Mouse (Mus musculus) testis, adult 2 months (tissue): ENCODE measurements around the gene D1Ertd622e. TPM values are rescaled to one million over a fixed set of nuclear protein-coding genes. Genes with fewer than 3 reads are reported as not detected.

ENCODE experiments used
- H3K27ac ChIP-seq: fragments of 200-500 bp; 2 replicates; pipeline ENCODE4 v1.5.1; 2012; ENCODE audit warnings: low read depth, low read length; ENCODE audit not compliant: control insufficient read depth, insufficient read depth
- H3K27me3 ChIP-seq: fragments of 200-500 bp; 2 replicates; pipeline ENCODE4 v1.6.1; 2012; ENCODE audit warnings: mild to moderate bottlenecking, low read length, moderate library complexity; ENCODE audit not compliant: control insufficient read depth, insufficient read depth
- H3K36me3 ChIP-seq: fragments of 200-500 bp; 2 replicates; pipeline ENCODE4 v1.6.1; 2012; ENCODE audit warnings: mild to moderate bottlenecking, low read length; ENCODE audit not compliant: control insufficient read depth, insufficient read depth
- H3K4me1 ChIP-seq: fragments of 200-500 bp; 2 replicates; pipeline ENCODE4 v1.6.1; 2012; ENCODE audit warnings: low read length; ENCODE audit not compliant: control insufficient read depth, insufficient read depth
- H3K4me3 ChIP-seq: fragments of 200-500 bp; 2 replicates; pipeline ENCODE4 v1.5.1; 2012; ENCODE audit warnings: low read depth, mild to moderate bottlenecking, low read length, moderate library complexity, mixed read lengths; ENCODE audit not compliant: control insufficient read depth
- CTCF ChIP-seq: fragments of 200-500 bp; IDR thresholded peaks from 2 replicates; pipeline ENCODE4 v1.5.1; 2012; ENCODE audit warnings: low read depth, mild to moderate bottlenecking, inconsistent platforms, low read length, moderate library complexity; ENCODE audit not compliant: control insufficient read depth, insufficient read depth, insufficient replicate concordance
- POLR2A ChIP-seq: fragments of 200-500 bp; IDR thresholded peaks from 2 replicates; pipeline ENCODE4 v1.6.1; 2012; ENCODE audit warnings: low read depth, mild to moderate bottlenecking, inconsistent platforms, low read length, moderate library complexity; ENCODE audit not compliant: control insufficient read depth
- polyA plus RNA-seq: library from polyadenylated mRNA; depleted of rRNA; stranded (reverse); fragments of >200 nt; gene quantifications from 2 replicates; pipeline ENCODE4 v1.2.3, GENCODE M21; 2012; rRNA removed

D1Ertd622e gene
- polyA plus RNA-seq, 1 experiment, result 7.2 TPM

DNA sequence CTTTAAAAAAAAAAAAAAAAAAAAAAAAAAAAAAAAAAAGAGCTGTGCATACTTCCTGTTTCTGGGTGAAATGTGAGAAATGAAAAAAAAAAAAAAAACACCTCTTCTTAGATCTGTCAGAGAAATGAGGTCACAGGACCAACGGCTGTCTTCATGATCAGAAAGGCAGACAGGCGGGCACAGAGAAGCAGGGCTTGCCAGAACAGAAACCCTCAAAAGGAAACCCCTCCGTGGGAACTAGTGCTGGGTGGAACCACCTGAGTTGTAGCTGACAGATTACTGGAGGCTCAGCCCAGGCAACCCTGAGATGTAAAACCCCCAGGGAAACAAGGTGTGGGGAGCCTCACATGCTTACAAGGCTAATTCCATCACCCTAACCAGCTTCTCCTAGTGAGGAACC, 81.6 kb downstream of the D1Ertd622e start:
- Histone ChIP-seq H3K36me3 (no peaks in the 10 kb centered on the region), H3K4me1 (no peaks in the 10 kb centered on the region), H3K27ac (no peak overlapping the region), H3K27me3 (no peaks in the 10 kb centered on the region), H3K4me3 (no peak overlapping the region)
- TF ChIP-seq POLR2A, result no peak
- no peak for TF ChIP-seq CTCF

- H3K4me3 ChIP-seq, result no peak overlapping the region
- H3K36me3 ChIP-seq, result no peaks in the 10 kb centered on the region
- H3K27ac ChIP-seq, result no peak overlapping the region
- H3K4me1 ChIP-seq, result no peaks in the 10 kb centered on the region
- no peaks in the 10 kb centered on the region for H3K27me3 ChIP-seq
- no peak for TF ChIP-seq CTCF
- TF ChIP-seq POLR2A, result no peak
Measured at GRCm38 (mm10) chr1:97578025-97578417, 83.9 kb downstream of the D1Ertd622e start.

DNA sequence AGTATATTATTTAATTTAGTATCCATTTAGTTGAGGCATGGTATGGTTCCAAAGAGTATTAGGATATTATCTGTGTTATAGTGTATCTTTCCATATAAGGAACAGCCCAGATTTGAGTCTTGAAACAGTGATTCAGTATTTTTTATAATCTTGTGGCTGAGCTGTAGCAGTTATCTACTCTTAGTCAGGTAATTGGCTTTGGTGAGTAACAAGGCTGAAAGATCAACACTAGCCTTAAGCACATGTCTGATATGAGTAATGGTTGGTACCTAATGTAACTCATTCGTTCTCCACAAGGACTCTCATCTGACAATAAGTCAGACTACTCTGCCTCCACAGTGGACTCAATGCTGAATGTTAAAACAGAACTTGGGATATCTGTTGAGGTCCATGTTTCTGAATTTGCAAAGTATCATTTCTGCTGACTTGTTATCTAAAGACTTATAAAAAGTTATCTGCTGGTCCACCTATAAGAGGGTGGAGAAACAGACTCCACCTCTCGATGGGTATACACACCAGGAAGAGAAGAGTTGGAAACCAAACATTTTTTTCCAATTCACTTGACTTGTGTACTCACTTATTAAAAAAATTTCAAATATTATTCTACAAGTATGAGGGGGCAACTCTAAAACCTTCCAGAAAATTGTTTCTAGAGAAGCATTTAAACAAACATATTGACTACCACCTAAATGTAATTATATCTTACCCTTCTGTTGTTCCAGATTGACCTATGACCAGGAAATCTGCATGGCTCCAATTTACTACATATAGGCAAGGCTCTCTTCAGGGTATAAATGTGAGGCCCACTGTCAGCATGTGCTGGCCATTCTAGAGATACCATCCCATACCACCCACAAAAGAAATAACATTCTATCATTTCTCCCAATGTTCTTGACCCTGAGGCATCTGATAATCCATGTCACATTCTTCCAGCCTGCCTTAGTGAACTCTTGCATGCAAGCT, 84.5 kb downstream of the D1Ertd622e start:
- TF ChIP-seq CTCF (no peak), POLR2A (no peak)
- Histone ChIP-seq H3K4me1 (no peaks in the 10 kb centered on the region), H3K36me3 (no peaks in the 10 kb centered on the region)

GRCm38 (mm10) chr1:97576576-97576975, 85.3 kb downstream of the D1Ertd622e start:
- Histone ChIP-seq H3K27ac (no peak overlapping the region), H3K4me3 (no peak overlapping the region), H3K27me3 (no peaks in the 10 kb centered on the region), H3K36me3 (no peaks in the 10 kb centered on the region), H3K4me1 (no peaks in the 10 kb centered on the region)
- TF ChIP-seq CTCF (no peak), POLR2A (no peak)

More for the DNA sequence above, 84.5 kb downstream of the D1Ertd622e start:
- H3K27ac ChIP-seq, result no peak overlapping the region
- H3K27me3 ChIP-seq, result no peaks in the 10 kb centered on the region
- H3K4me3 ChIP-seq, result no peak overlapping the region

DNA sequence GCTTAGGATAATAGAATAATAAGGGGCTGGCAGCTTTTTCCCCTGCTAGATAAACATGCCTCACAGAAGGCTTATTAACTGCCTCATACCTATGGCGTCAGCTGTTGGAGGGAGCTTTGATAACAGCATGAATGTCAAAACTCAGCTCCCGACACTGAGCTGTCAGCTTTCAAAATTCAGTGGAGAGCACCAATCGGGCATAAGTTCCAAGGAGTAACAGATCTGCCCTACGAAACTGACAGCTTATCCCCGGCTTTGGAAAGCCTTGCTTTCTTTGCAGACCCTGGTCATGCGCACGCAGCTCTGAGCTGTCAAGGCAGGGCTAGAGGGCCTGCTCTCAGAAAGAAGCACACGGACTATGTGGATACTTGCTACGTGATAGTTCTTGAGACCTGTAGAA, 91.1 kb downstream of the D1Ertd622e start:
- no peak overlapping the region for H3K27ac ChIP-seq
- no peaks in the 10 kb centered on the region for H3K27me3 ChIP-seq
- no peak overlapping the region for H3K4me3 ChIP-seq
- no peaks in the 10 kb centered on the region for H3K4me1 ChIP-seq
- H3K36me3 ChIP-seq, result no peaks in the 10 kb centered on the region
- TF ChIP-seq CTCF (no peak), POLR2A (no peak)

DNA sequence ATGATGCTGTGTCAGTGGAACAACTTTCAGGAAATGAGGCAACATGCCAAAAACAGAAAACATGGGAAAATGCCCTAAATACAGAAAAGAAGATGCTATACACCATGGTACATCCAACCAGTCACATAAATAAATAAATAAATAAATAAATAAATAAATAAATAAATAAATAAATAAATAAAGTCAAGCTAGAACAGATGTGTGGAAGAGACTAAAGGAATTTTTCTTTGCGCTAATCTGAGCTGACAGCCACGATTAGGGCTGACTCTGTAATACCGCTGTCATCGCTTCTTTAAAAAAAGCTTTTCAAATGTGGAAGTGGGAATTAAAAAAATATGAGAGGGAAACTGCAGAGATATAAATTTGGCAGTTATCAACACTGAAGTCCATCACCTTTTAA, 93.9 kb downstream of the D1Ertd622e start:
- H3K4me3 ChIP-seq, result no peak overlapping the region
- no peaks in the 10 kb centered on the region for H3K36me3 ChIP-seq
- no peaks in the 10 kb centered on the region for H3K27me3 ChIP-seq
- H3K4me1 ChIP-seq, result no peaks in the 10 kb centered on the region
- no peak overlapping the region for H3K27ac ChIP-seq
- no peak for TF ChIP-seq CTCF
- no peak for TF ChIP-seq POLR2A

DNA sequence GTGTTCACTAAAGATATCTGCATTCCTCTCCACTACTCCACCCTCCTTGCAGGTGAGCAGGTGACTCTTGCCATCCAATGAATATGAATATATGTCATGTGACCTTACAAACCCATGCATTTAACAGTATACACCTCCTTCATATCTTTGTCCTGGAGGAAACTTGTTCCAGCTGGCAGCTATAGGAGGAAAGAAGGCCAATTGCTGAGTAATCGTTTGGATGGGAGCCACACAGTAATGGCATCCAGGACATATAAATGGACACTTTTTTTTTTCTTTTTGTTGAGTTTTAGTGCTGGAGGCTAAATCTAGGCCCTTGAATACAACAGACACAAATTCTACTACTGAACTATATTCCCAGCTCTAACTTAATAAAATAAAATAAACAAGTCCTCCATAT, 97.2 kb downstream of the D1Ertd622e start:
- Histone ChIP-seq H3K4me1 (no peaks in the 10 kb centered on the region), H3K36me3 (no peaks in the 10 kb centered on the region), H3K27me3 (no peaks in the 10 kb centered on the region), H3K27ac (no peak overlapping the region), H3K4me3 (no peak overlapping the region)
- TF ChIP-seq CTCF, result no peak
- TF ChIP-seq POLR2A, result no peak

DNA sequence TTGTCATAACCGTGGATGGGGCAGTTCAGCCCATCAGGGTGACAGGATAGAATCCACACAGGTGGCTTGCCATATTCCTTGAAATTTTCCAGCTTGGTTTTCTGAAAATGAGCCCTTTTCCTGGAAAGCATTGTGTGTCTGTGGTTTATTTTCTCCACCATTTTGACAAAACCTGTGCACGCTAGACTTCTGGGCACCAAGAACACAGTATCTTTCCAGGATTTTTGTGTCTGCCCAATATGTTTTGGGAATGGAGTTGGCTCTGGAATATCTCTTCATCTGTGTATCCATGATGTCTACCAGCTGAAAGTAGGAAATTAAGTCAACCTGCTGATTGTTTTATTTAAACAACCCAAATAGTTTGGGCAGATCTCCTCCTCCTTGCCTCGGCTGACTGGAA, 99.0 kb downstream of the D1Ertd622e start:
- H3K27ac ChIP-seq, result no peak overlapping the region
- no peaks in the 10 kb centered on the region for H3K4me1 ChIP-seq
- no peak overlapping the region for H3K4me3 ChIP-seq
- H3K36me3 ChIP-seq, result no peaks in the 10 kb centered on the region
- no peak for TF ChIP-seq CTCF
- no peak for TF ChIP-seq POLR2A
- H3K27me3 ChIP-seq, result no peaks in the 10 kb centered on the region

Other genes starting within 250 kb of the D1Ertd622e start
- 6.2 and 6.6 TPM in 2 replicates for gene Gin1, start 108.1 kb upstream of the D1Ertd622e start, polyA plus RNA-seq
- 8.2 and 8.7 TPM in 2 replicates for gene Ppip5k2, start 108.3 kb upstream of the D1Ertd622e start, polyA plus RNA-seq